Mouse (Mus musculus): ENCODE results near the gene Slc6a16. TPM values are rescaled to one million over a fixed set of nuclear protein-coding genes. Genes with fewer than 3 reads are reported as not detected.

Gene Slc6a16
- polyA plus RNA-seq, 1 experiment from 2014 or later = not detected

DNA sequence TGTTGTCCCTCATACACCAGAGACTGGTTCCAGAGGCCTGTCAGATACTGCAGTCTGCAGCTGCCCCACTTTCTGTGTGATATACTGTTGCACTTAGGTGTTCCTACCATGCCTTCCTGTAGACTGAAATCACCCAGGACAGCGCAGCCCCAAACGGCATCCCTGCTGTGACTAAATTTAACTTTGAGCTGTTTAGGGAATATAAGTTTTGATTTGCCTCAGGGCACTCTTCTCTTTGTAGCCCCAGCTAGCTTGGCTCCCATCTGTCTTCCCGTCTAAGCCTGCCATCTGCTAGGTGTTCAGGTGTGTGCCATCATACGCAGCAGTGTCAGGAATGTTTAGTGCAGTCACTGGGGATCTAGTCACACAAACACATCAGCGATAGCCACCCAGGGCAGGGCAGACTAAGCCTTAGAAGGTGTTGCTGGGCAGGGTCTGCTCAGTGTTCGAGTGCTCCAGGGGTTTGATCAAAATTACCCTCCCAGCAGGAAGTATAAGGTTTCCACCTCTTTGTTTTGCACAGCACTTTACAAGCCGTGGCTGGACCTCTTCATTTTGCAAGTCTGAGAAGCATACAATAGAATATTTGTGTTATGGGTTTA, 22.2 kb downstream of the Slc6a16 start:
- Histone ChIP-seq H3K4me2 (no peak overlapping the region), H3K4me1 (no peaks in the 10 kb centered on the region), H3K36me3 (no peaks in the 10 kb centered on the region), H3K4me3 (no peak overlapping the region), H3K9ac (no peak overlapping the region), H3K27me3 (replicated peaks) (peaks cover 39% of the 10 kb centered on the region), H3K27ac (no peak overlapping the region), H3K9me3 (replicated peaks) (no peaks in the 10 kb centered on the region)
- no peak for ATAC-seq
- 57% methylated on average over 7 of the region's 7 CpGs for WGBS (ENCODE audit: insufficient replicate concordance)

DNA sequence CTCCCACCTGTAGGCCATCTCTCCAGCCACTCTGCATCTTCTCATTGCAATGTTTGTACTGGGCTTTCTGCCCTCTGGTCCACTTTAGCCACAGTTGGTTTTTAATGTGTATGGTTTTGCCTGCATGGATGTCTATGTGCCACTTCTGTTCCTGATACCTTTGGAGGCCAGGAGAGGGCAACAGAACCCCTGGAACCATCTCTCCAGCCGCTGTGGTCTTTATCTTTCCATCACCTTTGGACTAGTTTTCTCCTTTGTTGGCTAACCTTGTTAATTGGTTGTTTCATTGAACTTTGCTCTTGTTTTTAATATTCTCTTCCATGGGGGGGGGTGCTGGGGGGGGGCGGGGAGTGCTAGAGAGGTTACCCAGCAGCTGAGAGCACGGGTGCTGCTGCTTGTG, 23.5 kb downstream of the Slc6a16 start:
- 51% methylated on average over 3 of the region's 3 CpGs for WGBS (ENCODE audit: insufficient replicate concordance)

DNA sequence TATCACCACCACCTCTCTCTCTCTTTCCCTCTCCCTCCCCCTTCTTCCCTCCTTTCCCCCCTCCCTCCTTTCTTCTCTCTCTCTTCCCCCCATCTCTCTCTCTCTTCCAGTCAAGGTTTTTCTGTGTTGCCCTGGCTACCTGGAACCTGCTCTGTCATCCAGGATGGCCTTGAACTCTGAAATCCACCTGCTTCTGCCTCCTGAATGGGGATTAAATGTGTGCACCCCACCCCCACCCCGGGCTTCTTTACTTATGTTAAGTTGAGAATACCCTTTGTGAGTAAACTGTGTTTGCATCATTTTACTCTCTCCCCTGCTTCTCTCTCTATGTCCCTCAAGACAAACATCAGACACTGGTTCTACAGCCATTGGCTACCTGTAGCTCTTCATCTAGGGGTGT, 24.6 kb downstream of the Slc6a16 start:
- Histone ChIP-seq H3K4me3 (no peak overlapping the region), H3K36me3 (no peaks in the 10 kb centered on the region), H3K4me2 (no peak overlapping the region), H3K27ac (no peak overlapping the region), H3K4me1 (no peaks in the 10 kb centered on the region), H3K9me3 (replicated peaks) (no peaks in the 10 kb centered on the region), H3K9ac (no peak overlapping the region), H3K27me3 (replicated peaks) (peaks cover 42% of the 10 kb centered on the region)
- WGBS (ENCODE audit: insufficient replicate concordance) = 50% methylated on average over 1 of the region's 1 CpGs
- ATAC-seq = no peak

More for the DNA sequence above, 23.5 kb downstream of the Slc6a16 start:
- Histone ChIP-seq H3K27me3 (replicated peaks) (peaks cover 48% of the 10 kb centered on the region), H3K4me3 (no peak overlapping the region), H3K9me3 (replicated peaks) (no peaks in the 10 kb centered on the region), H3K4me2 (no peak overlapping the region), H3K4me1 (no peaks in the 10 kb centered on the region), H3K36me3 (no peaks in the 10 kb centered on the region), H3K9ac (no peak overlapping the region), H3K27ac (no peak overlapping the region)
- ATAC-seq = no peak

DNA sequence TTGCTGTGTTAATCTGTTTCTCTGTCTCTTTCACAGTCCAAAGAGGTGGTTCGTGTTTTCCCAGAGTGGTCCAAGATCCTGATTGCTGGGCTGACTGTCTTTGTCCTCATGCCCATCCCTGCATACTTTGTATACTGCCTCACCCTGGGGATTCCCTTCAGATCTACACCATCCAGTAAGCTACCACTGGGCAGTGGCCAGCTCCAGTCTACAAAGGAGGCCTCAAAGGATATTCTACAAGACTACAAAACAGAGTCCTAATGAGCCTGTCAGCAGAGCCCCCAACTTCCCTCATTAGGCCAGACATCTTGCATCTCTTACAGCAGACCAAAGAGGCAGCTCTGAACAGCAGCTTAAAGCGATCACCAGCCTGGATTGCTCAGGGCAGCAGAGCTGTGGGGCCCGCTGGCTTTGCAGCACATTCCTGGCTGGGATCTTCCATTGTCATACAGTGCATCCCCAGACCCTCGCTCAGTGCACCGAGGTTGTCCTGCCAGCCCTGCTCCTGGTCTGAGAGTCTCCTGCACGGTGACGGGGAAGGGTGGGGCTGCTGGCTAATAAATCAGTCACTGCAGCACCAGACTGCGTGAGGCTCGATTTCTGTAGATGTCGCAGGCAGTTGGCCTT, 32.0 kb downstream of the Slc6a16 start:
- Histone ChIP-seq H3K4me3 (no peak overlapping the region), H3K27ac (no peak overlapping the region), H3K27me3 (replicated peaks) (peaks cover 27% of the 10 kb centered on the region), H3K9me3 (replicated peaks) (no peaks in the 10 kb centered on the region), H3K36me3 (no peaks in the 10 kb centered on the region), H3K4me1 (peaks cover 4% of the 10 kb centered on the region), H3K9ac (no peak overlapping the region), H3K4me2 (no peak overlapping the region)
- no peak for ATAC-seq
- 69% methylated on average over 10 of the region's 10 CpGs for WGBS (ENCODE audit: insufficient replicate concordance)

DNA sequence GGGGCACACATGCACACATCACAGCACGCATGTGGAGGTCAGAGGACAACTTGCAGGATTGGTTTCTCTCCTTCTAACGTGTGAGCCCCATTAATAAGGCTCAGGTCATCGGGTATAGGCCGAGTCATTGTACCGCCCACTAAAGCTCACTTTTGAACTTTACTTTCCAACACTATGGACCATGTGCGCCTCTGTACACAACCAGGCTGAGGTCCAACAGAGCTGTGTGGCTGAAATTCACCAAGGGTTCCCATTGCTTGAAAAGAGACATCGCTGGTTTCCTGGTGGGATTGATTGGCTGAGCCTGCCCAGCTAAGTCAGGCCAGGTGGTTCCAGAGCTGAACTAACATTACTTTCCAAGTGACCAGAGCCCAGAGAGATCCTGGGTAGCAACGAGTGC, 32.8 kb downstream of the Slc6a16 start:
- ATAC-seq = no peak
- peaks cover 23% of the 10 kb centered on the region for H3K27me3 ChIP-seq (replicated peaks)
- H3K9me3 ChIP-seq (replicated peaks) = no peaks in the 10 kb centered on the region
- no peak overlapping the region for H3K4me3 ChIP-seq
- no peak overlapping the region for H3K4me2 ChIP-seq
- no peaks in the 10 kb centered on the region for H3K36me3 ChIP-seq
- no peak overlapping the region for H3K27ac ChIP-seq
- 69% methylated on average over 8 of the region's 8 CpGs for WGBS (ENCODE audit: insufficient replicate concordance)
- H3K9ac ChIP-seq = no peak overlapping the region
- peaks cover 4% of the 10 kb centered on the region for H3K4me1 ChIP-seq

DNA sequence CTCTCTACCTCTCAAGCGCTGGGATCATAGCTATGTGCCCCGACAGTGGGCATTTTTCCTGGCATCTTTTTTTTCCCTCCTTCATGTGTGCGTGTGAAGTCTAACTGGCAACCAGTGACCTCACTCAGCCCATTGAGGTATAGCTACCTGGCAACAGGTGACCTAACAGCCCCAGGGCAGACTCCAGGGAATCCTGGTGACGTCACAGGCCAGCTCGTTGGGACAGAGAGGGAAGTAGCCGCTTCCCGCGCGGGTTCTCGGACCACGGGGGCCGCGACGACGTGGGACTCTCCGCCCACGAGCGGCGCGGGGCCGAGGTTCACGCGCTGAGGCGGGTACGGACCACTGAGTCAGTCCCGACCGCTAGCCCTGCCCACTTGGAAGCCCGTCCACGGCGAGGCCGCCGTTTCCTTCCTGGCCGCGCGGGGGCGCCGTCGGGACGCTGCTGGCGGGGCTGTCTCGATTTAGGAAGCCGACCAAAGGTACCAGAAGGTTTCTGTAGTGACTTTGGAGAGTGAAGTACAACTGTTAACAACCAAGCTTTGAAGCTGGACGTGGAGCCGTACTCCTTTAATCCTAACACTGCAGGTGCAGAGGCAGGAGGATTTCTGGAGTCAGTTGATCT, 36.4 kb downstream of the Slc6a16 start, which contains the start of gene Slc6a21:
Gene Slc6a21, plus strand, starts transcription at position 378 of the 625 bp plus-strand sequence.
- H3K27me3 ChIP-seq (replicated peaks) = peaks cover 35% of the 10 kb centered on the region
- no peaks in the 10 kb centered on the region for H3K36me3 ChIP-seq
- no peaks in the 10 kb centered on the region for H3K9me3 ChIP-seq (replicated peaks)
- peaks cover 4% of the 10 kb centered on the region for H3K4me1 ChIP-seq
- WGBS (ENCODE audit: insufficient replicate concordance) = 5% methylated on average over 44 of the region's 44 CpGs
- peak within 1 kb of the TSS; percentile 61; the same call in 1 of the 2 replicates for H3K9ac ChIP-seq
- no peak within 1 kb of the TSS for H3K27ac ChIP-seq
- peak within 1 kb of the TSS; percentile 51 for H3K4me3 ChIP-seq
- H3K4me2 ChIP-seq = peak within 1 kb of the TSS; percentile 80
- no peak for ATAC-seq

DNA sequence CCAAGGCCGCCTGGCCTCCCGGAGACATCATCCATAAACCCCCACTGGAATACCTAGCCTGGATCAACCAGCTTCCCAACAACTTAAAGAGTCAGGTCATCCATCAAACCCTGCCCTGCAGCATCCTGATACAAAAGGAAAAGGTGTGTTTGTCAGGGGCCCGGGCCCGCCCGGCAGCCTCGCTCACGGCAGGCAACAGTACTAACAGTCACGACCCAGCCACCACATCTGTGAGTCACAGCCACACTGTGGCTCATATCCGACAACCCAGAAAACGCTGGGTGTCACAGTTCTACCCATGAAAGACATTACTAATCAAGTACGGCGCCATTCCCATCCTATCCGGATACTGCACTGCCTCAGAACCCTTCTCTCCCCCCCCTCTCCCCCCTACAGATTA, 45.6 kb downstream of the Slc6a16 start:
- H3K27ac ChIP-seq = no peak overlapping the region
- no peaks in the 10 kb centered on the region for H3K4me1 ChIP-seq
- no peak overlapping the region for H3K4me2 ChIP-seq
- no peak overlapping the region for H3K9ac ChIP-seq
- H3K36me3 ChIP-seq = no peaks in the 10 kb centered on the region
- H3K4me3 ChIP-seq = no peak overlapping the region
- no peak for ATAC-seq
- H3K9me3 ChIP-seq (replicated peaks) = no peaks in the 10 kb centered on the region
- H3K27me3 ChIP-seq (replicated peaks) = peaks cover 11% of the 10 kb centered on the region; the same call in 1 of the 2 replicates
- 68% methylated on average over 13 of the region's 13 CpGs for WGBS (ENCODE audit: insufficient replicate concordance)

DNA sequence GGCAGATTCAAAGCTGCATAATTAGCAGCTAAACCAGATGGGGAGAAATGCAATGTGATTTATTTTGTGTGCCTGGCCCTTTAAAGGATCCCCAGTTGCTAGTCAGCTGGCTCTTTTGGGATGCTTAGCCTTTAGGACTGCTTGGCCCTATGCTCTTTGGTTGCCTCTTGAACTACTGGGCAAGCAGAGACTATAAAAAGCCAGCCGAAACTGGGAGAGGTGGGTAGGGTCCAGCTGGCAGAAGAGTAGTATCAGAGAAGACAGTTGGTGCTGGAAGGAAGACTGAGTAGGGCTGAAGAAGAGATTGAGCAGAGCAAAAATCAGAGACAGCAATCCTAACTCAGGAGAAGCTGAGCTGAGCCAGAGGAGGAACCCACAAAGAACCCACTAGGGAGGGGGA, 55.7 kb downstream of the Slc6a16 start:
- 68% methylated on average over 1 of the region's 1 CpGs for WGBS (ENCODE audit: insufficient replicate concordance)
- H3K4me2 ChIP-seq = no peak overlapping the region
- no peak for ATAC-seq
- H3K9ac ChIP-seq = no peak overlapping the region
- H3K27me3 ChIP-seq (replicated peaks) = peaks cover 25% of the 10 kb centered on the region
- H3K4me3 ChIP-seq = no peak overlapping the region
- H3K27ac ChIP-seq = no peak overlapping the region
- no peaks in the 10 kb centered on the region for H3K9me3 ChIP-seq (replicated peaks)
- no peaks in the 10 kb centered on the region for H3K36me3 ChIP-seq
- H3K4me1 ChIP-seq = no peaks in the 10 kb centered on the region

DNA sequence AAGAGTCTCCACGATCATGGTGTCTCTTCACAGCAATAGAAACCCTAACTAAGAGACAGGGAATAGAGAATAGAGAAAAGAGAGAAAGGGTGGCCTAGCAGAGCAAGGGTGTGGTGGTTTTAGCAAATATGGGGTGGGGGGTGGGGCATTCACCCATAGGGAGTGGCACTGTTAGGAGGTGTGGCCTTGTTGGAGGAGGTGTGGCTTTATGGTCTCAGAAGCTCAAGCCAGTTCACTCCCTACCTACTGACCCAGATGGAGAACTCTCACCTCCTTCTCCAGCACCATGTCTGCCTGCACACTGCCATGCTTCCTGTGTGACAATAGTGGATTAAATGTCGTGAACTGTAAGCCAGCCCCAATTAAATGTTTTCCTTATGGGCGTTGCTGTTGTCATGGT, 56.7 kb downstream of the Slc6a16 start:
- WGBS (ENCODE audit: insufficient replicate concordance) = 58% methylated on average over 3 of the region's 3 CpGs
- Histone ChIP-seq H3K27ac (no peak overlapping the region), H3K9ac (no peak overlapping the region), H3K4me2 (no peak overlapping the region), H3K27me3 (replicated peaks) (peaks cover 28% of the 10 kb centered on the region), H3K9me3 (replicated peaks) (no peaks in the 10 kb centered on the region), H3K4me1 (no peaks in the 10 kb centered on the region), H3K4me3 (no peak overlapping the region), H3K36me3 (no peaks in the 10 kb centered on the region)
- ATAC-seq = no peak

DNA sequence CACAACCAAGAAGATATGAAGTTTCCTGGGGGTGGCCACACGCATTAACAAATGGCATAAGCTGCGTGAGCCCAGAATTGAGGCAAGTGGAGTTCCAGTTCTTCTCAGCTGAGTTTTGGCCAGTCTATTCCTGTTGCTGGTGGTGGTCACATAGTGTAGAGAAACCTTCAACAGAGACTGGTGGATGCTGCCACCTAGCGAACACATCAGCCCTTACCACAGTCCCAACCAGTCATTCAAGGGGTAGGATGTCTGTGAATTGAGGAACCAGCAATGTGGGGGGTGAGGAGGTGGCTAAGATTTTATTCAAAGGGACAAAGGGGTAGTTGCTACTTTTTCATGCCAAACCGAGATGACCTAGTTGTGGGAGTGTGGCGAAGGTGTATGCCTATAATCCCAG, 58.9 kb downstream of the Slc6a16 start:
- peak; percentile 49; the same call in 1 of the 2 replicates for ATAC-seq
- H3K4me2 ChIP-seq = no peak overlapping the region
- H3K27me3 ChIP-seq (replicated peaks) = peaks cover 28% of the 10 kb centered on the region
- H3K36me3 ChIP-seq = no peaks in the 10 kb centered on the region
- WGBS (ENCODE audit: insufficient replicate concordance) = 11% methylated on average over 5 of the region's 5 CpGs
- no peak overlapping the region for H3K9ac ChIP-seq
- no peak overlapping the region for H3K27ac ChIP-seq
- no peak overlapping the region for H3K4me3 ChIP-seq
- H3K4me1 ChIP-seq = peaks cover 4% of the 10 kb centered on the region
- H3K9me3 ChIP-seq (replicated peaks) = no peaks in the 10 kb centered on the region

DNA sequence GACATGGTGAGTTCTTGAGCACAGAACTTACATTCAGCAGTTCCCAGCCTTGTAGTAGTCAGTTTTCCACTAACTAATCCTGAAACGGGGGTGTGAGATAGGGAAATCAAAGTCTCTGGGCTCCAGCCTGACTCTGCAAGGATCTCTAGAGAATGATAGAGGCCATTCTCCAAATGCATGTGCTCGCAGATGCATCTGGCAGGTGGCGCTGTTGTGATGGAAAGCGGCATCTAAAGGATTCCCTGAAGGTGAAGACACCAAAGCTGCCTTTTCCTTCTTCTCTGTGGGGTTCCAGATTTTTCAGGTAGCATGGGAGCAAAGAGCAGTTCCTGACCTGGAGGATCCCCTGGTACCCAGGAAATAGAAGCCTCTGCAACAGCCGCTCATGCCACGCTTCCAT, 59.4 kb downstream of the Slc6a16 start:
- Histone ChIP-seq H3K9ac (no peak overlapping the region), H3K9me3 (replicated peaks) (no peaks in the 10 kb centered on the region), H3K36me3 (no peaks in the 10 kb centered on the region), H3K4me3 (no peak overlapping the region), H3K27ac (no peak overlapping the region), H3K4me2 (no peak overlapping the region), H3K4me1 (peaks cover 9% of the 10 kb centered on the region), H3K27me3 (replicated peaks) (peaks cover 28% of the 10 kb centered on the region)
- ATAC-seq = no peak
- WGBS (ENCODE audit: insufficient replicate concordance) = 18% methylated on average over 6 of the region's 6 CpGs

DNA sequence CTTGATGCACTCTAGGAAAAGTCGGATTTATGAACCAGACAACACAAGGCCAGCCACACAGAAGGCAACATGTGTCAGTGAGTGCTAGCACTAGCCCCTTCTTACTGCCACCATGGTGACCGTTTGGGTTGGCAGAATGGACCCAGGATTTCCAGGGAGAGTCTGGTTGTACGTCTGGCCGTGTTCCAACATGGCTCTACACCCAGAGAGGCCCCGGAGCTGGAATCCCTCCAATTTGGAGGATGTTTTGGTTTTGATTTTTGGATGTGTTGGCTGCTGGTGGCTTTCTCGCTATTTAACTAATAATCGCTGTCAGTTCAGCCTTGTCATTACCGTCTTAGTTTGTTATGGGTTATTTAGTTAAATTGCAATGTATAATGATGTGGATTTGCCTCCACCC, 61.7 kb downstream of the Slc6a16 start:
- peaks cover 28% of the 10 kb centered on the region for H3K27me3 ChIP-seq (replicated peaks)
- no peak overlapping the region for H3K4me2 ChIP-seq
- H3K4me3 ChIP-seq = no peak overlapping the region
- ATAC-seq = no peak
- H3K9me3 ChIP-seq (replicated peaks) = no peaks in the 10 kb centered on the region
- H3K9ac ChIP-seq = no peak overlapping the region
- no peak overlapping the region for H3K27ac ChIP-seq
- 73% methylated on average over 8 of the region's 8 CpGs for WGBS (ENCODE audit: insufficient replicate concordance)
- H3K4me1 ChIP-seq = peaks cover 13% of the 10 kb centered on the region
- no peaks in the 10 kb centered on the region for H3K36me3 ChIP-seq
